Comparison of ENCODE assay signal across 8 mouse cellular contexts in the genomic region with DNA sequence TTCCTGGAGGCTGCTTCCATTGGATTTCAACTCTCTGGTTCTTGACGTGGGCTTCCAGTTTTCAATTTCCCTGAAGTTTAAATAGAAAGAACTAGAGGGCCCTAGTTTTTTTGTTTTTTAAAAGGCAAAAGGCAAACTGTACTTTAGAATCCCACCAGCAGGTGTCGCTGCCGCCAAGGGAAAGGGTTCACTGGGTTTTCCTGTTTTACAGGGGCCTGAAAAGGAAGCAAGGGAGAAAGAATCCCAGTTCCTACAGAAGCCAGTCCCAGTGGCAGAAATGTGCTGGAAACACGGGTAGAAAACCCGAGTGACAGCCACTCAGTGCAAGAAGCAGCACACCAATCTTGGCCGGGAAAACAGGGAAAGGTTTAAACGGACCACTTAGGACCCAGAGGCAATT. TPM values are rescaled to one million over a fixed set of nuclear protein-coding genes. Genes with fewer than 3 reads are reported as not detected.
DNase-seq lines count a peak whose midpoint lies in the region; ATAC-seq lines count a peak whose summit lies in the region.

No protein-coding gene starts in this region.

- H3K27ac ChIP-seq in stomach, embryonic 16.5 days (ENCODE audit: low read length) = no peak overlapping the region

- H3K4me3 ChIP-seq in stomach, embryonic 16.5 days (replicated peaks; ENCODE audit: low read length) = no peak overlapping the region

- ATAC-seq in cerebellum, adult (ENCODE audit: insufficient number of reproducible peaks, low FRiP score, low TSS enrichment) = no peak
- ATAC-seq in granulocyte monocyte progenitor cell, adult 5-6 weeks (replicated peaks; ENCODE audit: poor library complexity, severe bottlenecking) = peak; percentile 44; the same call in 1 of the 2 replicates
- ATAC-seq in stomach, embryonic 16.5 days (ENCODE audit: insufficient read depth, low FRiP score) = no peak

- no peaks in the 10 kb centered on the region for H3K9me3 ChIP-seq in stomach, embryonic 16.5 days (replicated peaks; ENCODE audit: control insufficient read depth, low read length)

- WGBS in stomach, embryonic 16.5 days = 9% methylated on average over 7 of the region's 7 CpGs

- no peaks in the 10 kb centered on the region for H3K4me1 ChIP-seq in stomach, embryonic 16.5 days (ENCODE audit: control insufficient read depth, insufficient read depth, low read length)

- no peaks in the 10 kb centered on the region for H3K27me3 ChIP-seq in stomach, embryonic 16.5 days (ENCODE audit: control insufficient read depth, insufficient read depth, low read length)

- peak overlapping the region; percentile 52 for H3K9ac ChIP-seq in stomach, embryonic 16.5 days (ENCODE audit: low read length)

- no peaks in the 10 kb centered on the region for H3K36me3 ChIP-seq in stomach, embryonic 16.5 days (ENCODE audit: control insufficient read depth, insufficient read depth, low read length)

- H3K4me2 ChIP-seq in stomach, embryonic 16.5 days (ENCODE audit: low read depth, low read length) = no peak overlapping the region

- peak; percentile 71 for DNase-seq in cerebellum, adult 11 months
- peak; percentile 88 for DNase-seq in NIH3T3 (ENCODE audit: low read depth)
- peak; percentile 90 to 95 for DNase-seq in cerebellum, postnatal 14 days
- DNase-seq in kidney, postnatal 4 days = peak; percentile 90 to 94
- peak; percentile 63 to 87 for DNase-seq in lung, postnatal 4 days

RNA-seq across cellular contexts. Expression of a gene that starts 8.8 kb away (rescaled TPM):
- total RNA-seq in granulocyte monocyte progenitor cell, adult 5-6 weeks (2014; fragmentation: Nextera tagmentation) = 30.6 and 32.3 TPM in 2 replicates
- total RNA-seq in granulocyte monocyte progenitor cell, adult 5-6 weeks (2017) = 88.9 and 95.7 TPM in 2 replicates
- 143 and 152 TPM in 2 replicates for polyA plus RNA-seq in stomach, embryonic 16.5 days (2015; fragmentation: Nextera tagmentation; extraction: Ambion mirVana)

RNA-seq across cellular contexts. Expression of a gene that starts 8.9 kb away (rescaled TPM):
- total RNA-seq in granulocyte monocyte progenitor cell, adult 5-6 weeks (2014; fragmentation: Nextera tagmentation) = 35.8 and 59.8 TPM in 2 replicates
- total RNA-seq in granulocyte monocyte progenitor cell, adult 5-6 weeks (2017) = 12.7 and 16.5 TPM in 2 replicates
- polyA plus RNA-seq in stomach, embryonic 16.5 days (2015; fragmentation: Nextera tagmentation; extraction: Ambion mirVana) = 5.1 and 5.7 TPM in 2 replicates

RNA-seq across cellular contexts. Expression of a gene that starts 48.7 kb away (rescaled TPM):
- total RNA-seq in granulocyte monocyte progenitor cell, adult 5-6 weeks (2014; fragmentation: Nextera tagmentation) = 31.0 and 57.9 TPM in 2 replicates
- 18.7 and 29.3 TPM in 2 replicates for total RNA-seq in granulocyte monocyte progenitor cell, adult 5-6 weeks (2017)
- polyA plus RNA-seq in stomach, embryonic 16.5 days (2015; fragmentation: Nextera tagmentation; extraction: Ambion mirVana) = 40.9 and 41.7 TPM in 2 replicates
